Mouse (Mus musculus): ENCODE results near the gene Slc25a28.
A peak's percentile ranks its signal among the peaks of the same experiment; 100 is the strongest.

The Slc25a28 gene

GRCm38 (mm10) chr19:43675525-43676400 is 1.1 kb upstream of the Slc25a28 start:
- peak; percentile 34 for DNase-seq

- DNase-seq = no peak
Observed at GRCm38 (mm10) chr19:43674316-43674689, 378 bp downstream of the Slc25a28 start.

GRCm38 (mm10) chr19:43673513-43674315 is 967 bp downstream of the Slc25a28 start:
- DNase-seq = no peak

GRCm38 (mm10) chr19:43671054-43671453 is 3.6 kb downstream of the Slc25a28 start:
- DNase-seq = no peak

GRCm38 (mm10) chr19:43669136-43669759 is 5.4 kb downstream of the Slc25a28 start:
- no peak for DNase-seq

- DNase-seq = no peak
Observed at GRCm38 (mm10) chr19:43667430-43667809, 7.3 kb downstream of the Slc25a28 start.

GRCm38 (mm10) chr19:43666661-43667429 is 7.8 kb downstream of the Slc25a28 start:
- DNase-seq = no peak

GRCm38 (mm10) chr19:43665441-43666048 is 9.1 kb downstream of the Slc25a28 start:
- DNase-seq = peak; percentile 46

GRCm38 (mm10) chr19:43663471-43663870 is 11.2 kb downstream of the Slc25a28 start:
- DNase-seq = no peak

- peak; percentile 20 for DNase-seq
Observed at GRCm38 (mm10) chr19:43662176-43662967, 12.3 kb downstream of the Slc25a28 start.

GRCm38 (mm10) chr19:43660774-43661173 is 13.9 kb downstream of the Slc25a28 start:
- DNase-seq = no peak

- no peak for DNase-seq
Observed at GRCm38 (mm10) chr19:43659632-43660031, 15.0 kb downstream of the Slc25a28 start.

GRCm38 (mm10) chr19:43655735-43656492 is 18.8 kb downstream of the Slc25a28 start:
- DNase-seq = peak; percentile 86

- DNase-seq = no peak
Observed at GRCm38 (mm10) chr19:43651241-43651785, 23.4 kb downstream of the Slc25a28 start.

- no peak for DNase-seq
Observed at GRCm38 (mm10) chr19:43648343-43648742, 26.3 kb downstream of the Slc25a28 start.

- no peak for DNase-seq
Observed at GRCm38 (mm10) chr19:43647261-43647660, 27.4 kb downstream of the Slc25a28 start.

GRCm38 (mm10) chr19:43646852-43647251 is 27.8 kb downstream of the Slc25a28 start:
- no peak for DNase-seq

- DNase-seq = no peak
Observed at GRCm38 (mm10) chr19:43645508-43645907, 29.2 kb downstream of the Slc25a28 start.

GRCm38 (mm10) chr19:43642843-43643242 is 31.8 kb downstream of the Slc25a28 start:
- DNase-seq = no peak

- no peak for DNase-seq
Observed at GRCm38 (mm10) chr19:43641833-43642232, 32.8 kb downstream of the Slc25a28 start.
